Mouse (Mus musculus) kidney, postnatal 36 days (tissue): ENCODE results near the gene Gm28308.

Source experiments
- DNase-seq, 2 experiments: peaks; one replicate each; pipeline ENCODE4 v3.0.0; 2021 to 2022; ENCODE audit warnings: mixed read lengths in 2 of 2

Gene Gm28308

DNA sequence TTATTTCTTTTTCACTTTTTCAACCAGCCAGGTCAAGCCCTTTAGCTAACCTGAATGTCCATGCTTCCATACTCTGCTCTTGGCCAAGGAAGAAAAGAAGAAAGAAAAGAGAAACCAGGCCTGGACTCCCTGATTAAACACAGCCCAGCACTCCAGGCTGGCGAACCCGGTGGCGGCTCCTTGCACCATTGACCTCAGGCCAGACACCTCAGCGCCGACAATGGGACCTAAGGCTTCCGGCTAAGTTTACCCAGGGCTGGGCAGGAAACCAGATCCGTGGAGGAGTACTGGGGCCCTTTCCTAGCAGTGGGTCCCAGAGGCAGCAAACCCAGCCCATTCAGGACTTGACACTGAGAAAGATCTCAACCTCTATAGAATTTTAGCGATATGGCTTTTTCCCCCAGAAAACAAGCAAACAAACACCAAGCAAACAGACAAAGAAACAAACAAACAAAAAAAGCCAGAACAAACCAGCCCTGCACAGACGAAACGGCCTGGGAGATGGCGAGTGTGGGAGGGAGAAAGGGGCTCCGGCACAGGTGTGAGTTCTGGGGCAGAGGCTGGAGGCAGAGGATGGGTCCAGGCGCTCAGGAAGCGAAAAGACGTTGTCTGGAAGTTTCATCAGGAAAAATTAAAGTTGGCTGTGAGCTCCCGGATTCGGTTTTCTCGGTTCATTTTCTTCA lies 18.9 kb upstream of the Gm28308 start:
- peak in 1 of 2 experiments; percentile 75 for DNase-seq

DNA sequence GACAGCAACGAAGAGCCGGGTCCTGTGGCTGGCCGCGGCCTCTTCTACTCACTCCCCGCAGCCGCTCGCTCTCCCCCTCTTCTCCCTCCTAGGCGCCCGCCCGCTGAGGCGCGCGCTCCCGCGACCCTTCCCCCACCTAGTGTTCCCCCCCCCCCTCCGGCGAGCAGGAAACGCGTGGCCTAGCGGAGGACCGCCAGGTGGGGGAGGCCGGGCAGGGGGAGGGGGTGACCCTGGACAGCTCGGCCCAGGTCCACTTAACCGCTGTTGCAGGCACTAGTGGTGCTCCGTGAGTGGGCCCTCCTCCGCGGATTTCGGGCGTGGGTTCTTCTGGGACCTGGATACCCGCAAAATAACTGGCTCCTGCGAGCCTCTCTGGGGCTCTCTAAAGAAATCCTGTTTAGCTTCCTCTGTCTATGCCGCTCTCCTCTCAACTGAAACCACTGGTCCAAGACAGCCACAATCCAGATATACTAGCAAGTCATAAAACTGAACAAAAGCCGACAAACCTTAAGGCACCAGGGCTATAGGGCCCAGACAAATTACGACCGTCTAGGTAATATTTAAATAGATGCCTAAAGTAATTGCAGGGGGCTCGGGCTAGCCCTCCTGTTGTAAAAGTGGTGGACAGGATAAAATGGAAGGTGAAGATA lies 17.5 kb upstream of the Gm28308 start, which contains the start of gene Hoxa9:
Gene Hoxa9 (minus strand): TSS at position 574 of the 650 bp plus-strand sequence.
- peak in 1 of 2 experiments; percentile 83 for DNase-seq

DNA sequence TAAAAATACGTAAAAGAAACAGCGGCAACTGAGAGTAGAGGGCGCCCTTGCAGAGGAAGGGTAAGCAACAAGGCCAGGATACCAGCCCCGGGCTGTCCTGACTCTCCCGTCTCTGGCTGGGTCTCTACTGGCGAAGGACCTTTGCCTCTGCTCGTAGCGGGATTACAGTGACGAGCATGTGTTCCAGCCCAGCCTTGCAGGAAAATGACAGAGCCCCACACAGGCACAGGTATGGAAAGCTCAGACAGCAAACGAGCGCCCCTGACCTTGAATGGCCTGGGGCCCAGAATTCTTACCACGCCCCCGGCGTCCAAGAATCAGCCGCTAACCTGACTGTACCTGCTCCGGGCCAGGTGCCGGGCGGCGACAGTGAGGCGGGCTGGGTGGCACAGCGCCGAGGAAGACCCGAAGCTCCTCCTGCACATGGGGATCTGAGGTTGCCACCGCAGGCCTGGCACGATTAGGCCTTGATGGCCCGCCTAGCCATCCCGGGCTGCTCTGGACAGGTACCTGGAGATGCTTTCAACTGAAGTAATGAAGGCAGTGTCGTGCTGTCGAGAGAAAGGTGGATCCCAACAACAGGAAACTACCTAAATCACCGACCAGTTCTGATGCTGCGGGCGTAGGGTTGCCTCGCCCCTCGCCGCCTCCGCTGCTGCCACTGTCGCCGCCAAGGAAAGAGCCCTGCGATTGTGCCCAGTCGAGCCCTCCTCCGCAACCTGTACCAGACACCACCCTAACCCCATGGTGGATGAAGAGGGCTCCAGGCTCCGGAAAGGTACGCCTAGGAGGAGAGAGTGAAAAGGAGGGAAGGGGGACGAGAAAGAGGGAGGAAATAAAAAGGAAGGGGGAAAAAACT lies 16.6 kb upstream of the Gm28308 start:
- DNase-seq, result peak; percentile 88

DNA sequence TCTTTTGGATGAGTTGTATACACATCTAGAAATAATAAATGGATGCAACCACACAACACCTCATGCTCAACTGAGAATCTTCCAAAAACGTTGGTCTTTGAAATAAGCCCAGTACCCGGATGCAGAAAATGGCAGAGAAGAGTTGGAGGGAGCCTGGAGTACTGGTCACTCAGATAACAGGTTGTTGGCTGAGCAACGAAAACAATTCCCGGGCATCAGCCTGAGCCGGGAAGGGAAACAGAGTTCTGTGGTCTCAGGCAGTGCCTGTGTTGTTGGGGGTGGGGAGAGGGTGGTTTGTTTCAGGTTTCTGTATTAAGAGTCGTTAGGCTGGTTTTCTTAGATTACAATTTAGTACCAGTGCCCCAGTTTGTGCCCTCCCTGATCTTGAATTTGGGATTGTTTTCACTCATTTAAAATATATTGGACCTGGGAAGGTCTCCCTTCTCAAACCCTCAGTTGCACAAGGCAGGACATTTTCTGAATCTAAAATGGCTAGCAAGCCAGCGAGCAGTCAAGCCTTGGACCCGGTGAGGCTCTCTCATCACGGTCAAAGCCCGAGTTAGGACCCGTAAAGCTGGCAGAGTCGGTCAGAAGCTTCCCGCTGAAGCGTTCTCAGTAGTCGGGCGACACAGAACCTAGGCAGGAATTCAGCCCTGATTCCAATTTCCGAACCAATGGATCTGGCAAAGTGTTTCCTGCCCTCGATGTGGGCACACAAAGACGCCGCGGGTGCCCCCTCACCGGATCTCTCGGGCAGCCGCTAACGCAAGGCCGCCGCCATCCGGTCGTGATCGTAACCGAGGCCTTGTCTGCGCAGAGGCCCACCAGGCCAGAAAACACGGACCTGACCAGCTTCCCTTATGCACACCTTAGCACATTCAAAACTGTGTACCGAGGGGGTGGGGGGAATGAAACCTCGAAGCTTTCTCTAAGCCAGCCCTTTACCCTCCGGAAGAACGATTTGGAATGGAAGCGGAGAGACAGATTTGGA lies 15.6 kb upstream of the Gm28308 start:
- peak in 1 of 2 experiments; percentile 79 for DNase-seq

DNA sequence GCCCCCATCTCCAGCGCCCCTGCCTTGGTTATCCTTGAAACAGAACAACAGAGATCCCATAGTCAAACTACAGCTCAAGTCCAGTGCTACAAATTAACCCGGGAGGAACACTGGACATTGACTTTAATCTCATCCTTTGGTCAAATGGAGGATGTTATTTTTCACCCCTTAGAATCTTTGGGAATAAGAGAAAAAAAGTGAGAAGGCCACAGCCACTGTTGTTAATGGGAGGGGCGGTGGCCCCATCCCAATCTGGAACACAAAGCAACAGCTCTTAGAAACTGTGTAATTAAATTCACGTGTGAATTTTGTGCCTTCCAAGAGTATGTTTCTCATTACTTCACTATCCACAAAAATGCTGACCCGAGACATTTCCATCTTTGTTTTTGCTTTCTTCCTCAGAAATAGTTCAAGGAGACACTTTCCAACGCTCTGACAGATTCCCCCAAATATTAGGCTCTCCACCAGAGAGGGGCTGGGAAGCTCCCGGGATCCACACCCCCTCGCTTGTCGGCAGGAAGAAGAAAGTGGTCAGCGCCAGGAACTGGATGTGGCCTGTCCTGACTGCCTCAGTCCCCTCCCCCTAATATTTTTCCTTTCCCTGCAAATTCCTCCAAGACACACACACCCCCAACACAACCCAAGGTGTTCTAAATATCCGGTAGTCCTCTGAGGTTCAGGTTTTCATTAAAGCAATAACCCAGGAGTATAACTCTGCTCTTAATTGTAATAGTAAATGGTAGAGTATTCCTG lies 14.5 kb upstream of the Gm28308 start:
- peak; percentile 63 to 70 for DNase-seq

DNA sequence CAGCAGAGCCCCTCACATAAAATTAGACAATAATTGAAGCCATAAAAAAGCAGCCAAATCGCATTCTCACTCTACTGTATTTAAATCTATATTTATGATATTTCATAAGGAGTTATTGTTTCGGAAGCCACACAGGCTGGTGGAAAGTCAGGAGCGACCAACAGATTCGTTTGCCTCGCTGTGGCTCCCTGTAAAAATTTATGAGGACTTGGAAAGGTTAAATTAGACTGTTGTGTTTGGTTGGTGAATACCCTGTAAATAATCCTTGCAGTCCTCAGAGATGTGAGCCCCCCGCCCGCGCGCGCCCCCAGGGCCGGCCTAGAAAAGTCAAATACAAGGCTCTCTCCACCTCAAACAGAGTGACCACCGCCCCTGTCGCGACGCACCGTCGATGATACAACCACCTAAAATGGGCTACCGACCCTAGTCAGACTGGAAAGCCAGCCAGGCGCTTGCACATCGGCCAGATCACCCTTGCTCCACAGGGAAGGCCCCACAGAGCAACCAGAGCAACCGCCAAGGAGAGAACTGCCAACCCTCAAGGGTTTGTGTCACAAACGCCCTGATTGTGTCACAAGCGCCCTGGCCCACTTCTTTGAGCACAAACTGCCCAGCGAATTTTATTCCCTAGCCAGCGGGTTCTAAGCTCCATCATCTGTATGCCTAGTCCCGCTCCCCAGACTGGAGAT lies 13.6 kb upstream of the Gm28308 start:
- peak in 1 of 2 experiments; percentile 60 for DNase-seq

DNA sequence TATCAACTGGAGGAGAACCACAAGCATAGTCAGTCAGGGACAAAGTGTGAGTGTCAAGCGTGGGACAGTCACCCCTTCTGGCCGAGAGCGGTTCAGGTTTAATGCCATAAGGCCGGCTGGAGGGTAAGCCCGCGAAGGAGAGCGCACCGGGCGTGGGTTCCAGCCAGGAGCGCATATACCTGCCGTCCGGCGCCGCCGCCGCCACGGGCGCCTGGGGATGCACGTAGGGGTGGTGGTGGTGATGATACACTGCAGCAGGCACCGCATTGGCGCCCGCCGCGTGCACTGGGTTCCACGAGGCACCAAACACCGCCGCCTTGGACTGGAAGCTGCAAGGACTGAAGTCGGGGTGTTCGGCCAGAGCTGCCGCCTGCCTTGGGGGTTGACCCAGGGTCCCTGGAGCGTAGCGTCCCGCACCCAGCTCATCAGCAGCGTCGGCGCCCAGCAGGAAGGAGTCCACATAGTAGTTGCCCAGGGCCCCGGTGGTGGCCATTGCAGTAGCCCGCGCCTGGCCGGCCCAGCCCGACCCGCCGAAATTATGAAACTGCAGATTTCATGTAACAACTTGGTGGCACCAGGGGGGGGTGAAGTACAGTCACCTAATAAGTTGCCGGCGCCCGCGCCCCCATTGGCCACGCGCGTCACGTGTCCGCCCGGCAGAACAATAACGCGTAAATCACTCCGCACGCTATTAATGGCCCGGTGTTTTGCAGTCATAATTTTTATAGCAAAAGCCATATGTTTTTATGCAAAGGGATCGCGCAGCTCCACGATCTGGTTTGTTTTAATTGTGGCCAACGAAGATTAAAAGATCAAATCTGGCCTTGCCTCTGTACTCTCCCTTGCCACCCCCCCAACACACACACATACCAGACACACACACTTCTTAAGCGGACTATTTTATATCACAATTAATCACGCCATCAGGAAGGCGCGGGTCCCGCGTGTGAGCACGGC lies 12.8 kb upstream of the Gm28308 start:
- peak; percentile 94 to 95 for DNase-seq

DNA sequence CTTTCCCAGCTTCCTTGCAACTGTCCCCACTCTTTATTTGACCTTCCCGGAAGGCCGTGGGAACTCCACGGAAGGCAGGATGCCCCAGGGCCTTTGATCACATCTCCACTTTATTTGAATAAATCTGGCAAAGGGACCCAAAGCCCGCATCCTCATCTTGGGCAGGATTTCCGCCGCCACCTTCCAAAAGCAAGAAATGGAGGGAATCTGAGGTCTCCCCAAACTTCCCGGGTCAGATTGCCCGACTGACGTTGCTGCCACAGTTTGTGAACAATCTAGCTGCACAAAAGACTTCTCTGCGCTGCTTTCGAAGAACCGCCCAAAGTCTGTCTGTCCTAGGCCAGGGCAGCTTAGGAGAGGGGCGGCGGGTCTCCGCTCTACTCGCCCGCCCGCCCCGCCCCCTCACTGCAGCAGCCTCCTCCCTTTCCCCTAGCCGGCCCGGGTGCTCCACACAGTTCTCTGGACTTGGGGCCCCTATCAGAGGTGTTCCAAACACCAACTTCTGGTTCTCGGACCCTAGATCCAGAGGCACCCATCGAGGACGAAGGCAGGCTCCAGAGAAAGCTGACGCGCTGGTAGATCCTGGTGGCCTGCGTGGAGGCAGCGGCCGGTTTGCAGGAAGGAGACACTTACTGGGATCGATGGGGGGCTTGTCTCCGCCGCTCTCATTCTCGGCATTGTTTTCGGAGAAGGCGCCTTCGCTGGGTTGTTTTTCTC lies 11.9 kb upstream of the Gm28308 start:
- DNase-seq, result peak in 1 of 2 experiments; percentile 61

DNA sequence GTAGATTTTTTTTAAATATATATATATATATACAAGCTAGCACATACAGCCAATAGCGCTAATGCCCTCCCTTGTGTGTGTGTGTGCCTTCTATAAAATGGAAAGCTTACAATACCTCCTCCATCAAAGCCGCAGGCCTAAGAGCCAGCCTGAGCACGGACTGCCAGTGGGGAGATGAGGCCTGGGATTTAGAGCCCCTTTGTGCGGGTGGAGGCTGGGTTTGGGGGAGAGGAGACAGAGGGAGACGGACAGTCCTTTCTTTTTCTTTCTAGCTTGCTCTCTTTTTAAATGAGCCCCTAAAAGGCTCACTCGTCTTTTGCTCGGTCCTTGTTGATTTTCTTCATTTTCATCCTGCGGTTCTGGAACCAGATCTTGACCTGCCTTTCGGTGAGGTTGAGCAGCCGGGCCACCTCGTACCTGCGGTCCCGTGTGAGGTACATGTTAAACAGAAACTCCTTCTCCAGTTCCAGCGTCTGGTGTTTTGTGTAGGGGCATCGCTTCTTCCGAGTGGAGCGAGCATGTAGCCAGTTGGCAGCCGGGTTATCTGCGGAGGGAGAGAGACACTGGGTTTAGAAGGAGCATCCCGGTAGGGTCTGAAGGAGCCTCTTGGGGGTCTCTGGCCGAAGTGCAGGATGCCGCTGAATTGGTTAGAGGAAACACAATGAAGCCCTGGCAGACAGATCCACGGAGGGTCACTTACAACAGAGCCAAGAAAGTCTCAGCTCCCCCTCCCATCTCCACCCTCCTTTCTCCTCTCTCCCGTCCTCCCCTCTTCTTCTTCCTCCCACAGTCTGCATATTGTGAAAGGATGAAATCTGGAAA lies 11.0 kb upstream of the Gm28308 start:
- peak in 1 of 2 experiments; percentile 56 for DNase-seq

DNA sequence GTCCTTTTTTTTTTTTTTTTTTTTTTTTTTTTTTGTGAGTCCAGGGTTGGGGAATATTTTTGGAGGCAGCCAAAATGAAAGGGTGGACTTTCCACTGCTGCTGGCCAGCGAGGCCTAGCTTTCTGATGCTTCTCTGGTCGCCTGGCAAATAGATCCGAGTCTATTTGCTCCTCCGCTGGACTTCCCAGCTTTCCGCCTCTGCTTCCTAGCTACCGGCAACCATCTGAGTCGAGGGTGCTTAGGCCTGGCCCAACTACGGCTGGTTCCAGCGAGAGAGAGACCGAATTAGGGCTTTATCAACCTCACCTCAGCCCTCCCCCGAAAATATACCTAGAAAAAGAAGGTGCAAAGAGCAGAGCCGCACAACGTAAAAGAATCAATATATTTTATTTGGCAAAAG lies 9.6 kb upstream of the Gm28308 start:
- DNase-seq, result peak in 1 of 2 experiments; percentile 52

DNA sequence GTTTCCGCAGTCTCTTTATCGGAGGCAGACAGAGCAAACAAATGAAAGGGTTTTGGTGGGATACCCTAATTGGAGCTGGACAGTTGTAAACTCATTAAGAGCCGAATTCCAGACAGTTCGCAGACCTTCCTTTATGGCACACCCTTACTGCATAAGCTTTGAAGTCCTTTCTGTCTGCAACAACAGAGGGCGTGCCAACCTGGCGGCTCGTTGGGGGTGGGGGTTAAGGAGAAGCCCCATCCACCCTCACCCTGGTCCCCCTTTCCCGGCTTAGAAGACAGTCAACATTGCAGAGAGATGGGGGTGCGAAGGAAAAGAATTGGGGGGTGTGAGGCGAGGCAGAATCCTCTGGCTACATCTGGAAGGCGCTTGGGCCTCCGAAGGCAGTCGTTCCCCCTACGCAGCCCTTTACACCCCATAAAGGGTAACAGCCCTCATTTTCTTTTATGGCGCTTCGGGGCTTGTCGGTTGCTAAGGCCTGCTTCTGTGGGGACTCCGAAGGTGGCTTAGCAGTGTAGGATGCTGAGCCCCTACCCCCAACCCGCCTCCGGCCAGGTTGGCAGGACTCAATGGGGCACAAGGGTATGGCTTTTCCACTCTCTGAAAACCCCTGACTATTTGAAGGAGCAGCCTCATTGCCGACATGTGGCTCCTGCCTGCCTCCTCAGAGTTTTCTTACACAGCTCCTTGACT lies 9.0 kb upstream of the Gm28308 start:
- peak in 1 of 2 experiments; percentile 77 for DNase-seq

DNA sequence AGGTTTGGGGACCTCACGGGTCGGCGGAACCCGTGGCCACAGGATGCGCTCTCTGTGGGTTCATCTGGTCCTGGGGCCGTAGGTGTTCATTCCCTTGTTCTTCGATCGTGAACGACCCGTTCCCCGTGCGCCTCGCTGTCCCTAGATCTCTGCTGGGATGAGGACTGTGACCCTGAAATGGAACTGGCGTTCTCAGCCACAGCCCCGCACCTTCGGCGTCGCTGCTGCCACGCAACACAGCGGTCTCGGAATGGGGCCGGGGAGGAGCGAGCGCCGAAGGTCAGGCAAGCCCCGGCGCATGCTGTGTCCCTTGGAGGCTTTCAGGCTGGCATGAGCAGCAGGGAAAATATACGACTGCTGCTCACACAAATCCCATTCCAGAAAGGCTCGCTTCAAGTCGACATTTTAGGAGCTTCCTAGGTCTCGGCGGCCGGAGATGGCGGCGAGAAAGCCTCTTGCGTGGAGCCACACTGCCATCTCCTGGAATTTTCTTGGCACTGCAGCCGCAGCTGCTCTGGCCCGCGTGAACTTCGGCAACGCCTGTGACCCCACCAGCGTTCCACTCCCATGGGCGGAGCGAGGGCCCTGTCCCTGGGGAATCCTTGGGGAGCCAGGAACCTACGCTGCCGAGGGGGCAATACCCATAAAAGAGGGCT lies 8.3 kb upstream of the Gm28308 start, which contains the start of gene Hoxa7:
Gene Hoxa7 (minus strand): TSS at position 518 of the 656 bp plus-strand sequence.
- DNase-seq, result peak; percentile 95 to 97

DNA sequence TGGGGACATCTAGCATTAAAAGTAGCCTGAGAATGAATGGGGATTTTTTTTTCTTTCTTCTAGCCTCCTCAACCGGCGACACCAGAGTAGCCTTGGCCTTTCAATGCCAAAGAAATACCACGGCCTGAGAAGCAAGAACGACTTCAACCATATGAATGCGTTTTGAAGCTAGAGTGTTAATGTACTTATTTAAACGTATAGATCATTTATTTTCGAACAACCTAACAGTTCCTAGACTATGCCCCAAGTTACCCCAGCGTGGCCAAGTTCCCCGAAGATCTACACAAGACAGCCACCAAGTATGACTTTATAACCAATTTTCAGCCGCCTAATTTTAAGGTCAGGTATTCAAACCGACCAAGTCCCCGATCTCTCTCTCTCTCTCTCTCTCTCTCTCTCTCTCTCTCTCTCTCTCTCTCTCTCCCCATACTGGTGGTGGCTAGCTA lies 7.7 kb upstream of the Gm28308 start:
- DNase-seq, result peak in 1 of 2 experiments; percentile 27

DNA sequence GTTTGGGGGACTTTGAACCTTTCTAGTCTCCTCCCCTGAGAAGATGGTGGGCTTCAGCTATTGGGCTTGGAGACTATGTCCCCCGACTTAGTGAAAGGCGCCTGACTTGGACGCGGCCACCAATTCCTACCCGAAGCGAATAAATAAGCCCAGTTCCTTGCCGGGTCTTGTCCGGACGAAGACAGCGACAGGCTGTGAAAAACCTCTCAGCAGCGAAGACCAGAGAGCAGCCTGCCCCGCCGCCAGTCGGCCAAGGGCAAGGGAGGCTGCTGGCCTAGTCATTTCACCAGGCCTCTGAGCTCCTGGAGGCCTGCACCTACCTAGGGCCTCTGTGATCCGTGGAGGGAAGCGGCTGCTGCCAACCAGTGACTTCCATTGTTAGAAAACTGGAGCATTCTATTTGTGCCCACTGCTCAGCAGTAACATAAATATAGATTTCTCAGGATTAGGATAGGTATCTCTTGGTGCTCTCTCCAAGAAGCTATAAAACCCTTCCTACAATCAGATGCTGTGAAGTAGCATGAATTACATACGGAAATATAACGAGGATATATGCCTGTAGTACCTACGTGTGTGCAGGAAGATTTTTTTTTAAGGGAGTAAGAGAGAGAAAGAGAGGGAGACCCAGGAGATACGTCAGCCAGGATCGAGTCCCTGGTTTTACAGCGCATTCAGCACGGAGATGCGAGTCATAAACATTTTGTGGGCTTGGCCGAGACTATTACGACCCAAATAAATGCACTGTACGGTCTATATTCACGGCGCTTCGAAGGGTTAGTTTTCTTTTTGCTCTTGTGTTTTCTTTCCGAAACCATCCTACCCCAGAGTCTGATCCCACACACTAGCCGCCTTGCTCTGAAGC lies 7.1 kb upstream of the Gm28308 start:
- peak in 1 of 2 experiments; percentile 74 for DNase-seq

DNA sequence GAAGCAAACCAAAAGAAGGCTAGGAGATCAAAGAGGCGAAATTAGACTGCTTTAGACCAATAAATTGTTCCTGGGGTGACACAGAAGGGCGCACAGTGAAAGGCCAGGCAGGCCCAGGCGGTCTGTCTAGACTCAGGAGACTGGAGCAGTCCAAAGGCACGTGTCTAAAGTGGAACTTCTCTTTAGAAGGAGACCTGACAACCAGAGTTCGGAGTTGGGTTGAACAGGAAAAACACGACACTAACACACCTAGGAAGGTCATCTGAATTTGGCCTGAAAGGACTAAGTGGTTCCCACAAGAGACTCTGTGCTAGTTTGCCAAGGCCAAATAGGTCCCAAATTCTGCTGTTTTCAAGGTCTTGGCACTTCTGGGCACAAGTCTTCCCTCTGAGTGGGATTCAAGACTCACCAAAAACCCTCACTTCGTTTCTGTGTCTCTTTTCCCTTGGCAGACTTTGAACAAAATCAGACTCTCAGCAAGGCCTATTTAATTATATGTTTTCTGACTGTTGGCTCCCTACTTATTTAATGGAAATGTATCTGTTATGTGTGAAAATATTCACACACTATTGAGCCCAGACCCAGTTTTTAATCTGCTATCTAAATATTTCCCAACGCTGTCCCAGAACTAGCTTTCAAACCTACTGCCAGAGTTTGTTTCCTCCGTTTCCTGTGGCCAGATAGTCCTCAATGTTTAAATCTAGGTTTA lies 6.2 kb upstream of the Gm28308 start:
- DNase-seq, result peak in 1 of 2 experiments; percentile 50
